Mouse (Mus musculus) MEL (cell line): ENCODE measurements around the gene Syt3.

Source experiments
- MAX ChIP-seq: IDR thresholded peaks from 2 replicates; pipeline ENCODE4 v1.6.1; 2011; ENCODE audit warnings: low read length, improper control_type of control experiment
- POLR2AphosphoS2 ChIP-seq: IDR thresholded peaks from 2 replicates; pipeline ENCODE4 v1.6.1; 2011; ENCODE audit warnings: low read length, improper control_type of control experiment
- USF1 ChIP-seq: IDR thresholded peaks from 2 replicates; pipeline ENCODE4 v1.6.1; 2014; ENCODE audit warnings: low read depth, mild to moderate bottlenecking, inconsistent platforms, low read length, improper control_type of control experiment, moderate library complexity

- TF ChIP-seq POLR2AphosphoS2 (no peak), MAX (no peak), USF1 (no peak)
These were observed 40.4 kb upstream of the Syt3 start for GRCm38 (mm10) chr7:44343459-44344015.
